ENCODE assay signal across 8 mouse cellular contexts in the genomic region with DNA sequence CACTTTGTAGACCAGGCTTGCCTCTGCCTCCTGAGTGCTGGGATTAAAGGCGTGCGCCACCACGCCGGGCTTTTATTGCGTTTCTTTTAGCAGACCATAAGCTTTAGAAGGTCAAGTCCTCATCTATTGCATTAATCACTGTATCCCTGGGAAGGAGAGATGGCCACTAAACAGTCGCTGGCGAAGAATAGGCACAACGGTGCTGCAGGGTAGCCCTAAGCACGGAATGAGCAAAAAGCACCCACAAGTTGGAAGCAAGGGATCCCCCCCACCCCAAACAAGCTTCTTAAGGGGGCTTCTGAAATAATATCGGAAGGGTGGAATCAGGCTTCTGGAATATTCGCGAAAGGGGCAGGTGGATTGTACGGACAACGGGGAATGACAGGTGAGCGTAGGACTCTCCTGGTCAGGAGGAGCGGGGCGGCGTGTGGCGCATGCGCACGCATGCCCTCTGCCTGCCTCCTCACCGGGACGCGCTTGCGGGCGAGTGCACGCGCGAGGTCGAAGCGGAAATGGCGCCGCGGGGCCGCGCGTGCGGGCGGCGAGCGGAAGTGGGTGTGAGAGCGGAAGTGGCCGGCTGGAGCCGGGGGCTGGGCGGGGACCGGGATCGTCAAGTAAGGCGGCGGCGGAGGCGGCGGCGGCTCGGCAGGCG. TPM values are rescaled to one million over a fixed set of nuclear protein-coding genes. Genes with fewer than 3 reads are reported as not detected.
DNase-seq lines count a peak whose midpoint lies in the region; ATAC-seq lines count a peak whose summit lies in the region.

Gene Arpc2, plus strand, starts transcription at position 147 of the 652 bp plus-strand sequence.

- peak; percentile 99 for DNase-seq in CD4-positive, CD25-positive, alpha-beta regulatory T cell, adult 2 months (ENCODE audit: low read depth, low spot score)
- DNase-seq in fat pad, adult 2 months (ENCODE audit: extremely low read depth, low read depth, low spot score) = peak; percentile 46
- peak; percentile 99 for DNase-seq in kidney, postnatal 10 days
- peak; percentile 97 to 98 for DNase-seq in natural killer cell, adult 2 months (ENCODE audit: low spot score in 2 of 2)

- peak within 1 kb of the TSS; percentile 91 for H3K4me3 ChIP-seq in brown adipose tissue, adult 24 weeks (ENCODE audit: insufficient read depth, low read depth, low read length)
- H3K4me3 ChIP-seq in heart, embryonic 13.5 days = peak within 1 kb of the TSS; percentile 91
- H3K4me3 ChIP-seq in liver, embryonic 12.5 days = peak within 1 kb of the TSS; percentile 99
- peak within 1 kb of the TSS; percentile 89 for H3K4me3 ChIP-seq in stomach, embryonic 15.5 days (replicated peaks)

- H3K36me3 ChIP-seq in heart, embryonic 13.5 days = 0 out of 2 replicates have a peak, but pooled peaks cover 4% of the 10 kb centered on the region
- peaks cover 12% of the 10 kb centered on the region for H3K36me3 ChIP-seq in liver, embryonic 12.5 days
- no peaks in the 10 kb centered on the region for H3K36me3 ChIP-seq in stomach, embryonic 15.5 days

- H3K4me1 ChIP-seq in brown adipose tissue, adult 24 weeks (ENCODE audit: control insufficient read depth, insufficient read depth, insufficient read length, low read length) = peaks cover 9% of the 10 kb centered on the region
- H3K4me1 ChIP-seq in heart, embryonic 13.5 days = peaks cover 39% of the 10 kb centered on the region
- peaks cover 49% of the 10 kb centered on the region for H3K4me1 ChIP-seq in liver, embryonic 12.5 days
- peaks cover 26% of the 10 kb centered on the region for H3K4me1 ChIP-seq in stomach, embryonic 15.5 days

- H3K27ac ChIP-seq in brown adipose tissue, adult 24 weeks (replicated peaks; ENCODE audit: low read depth, low read length) = peak within 1 kb of the TSS; percentile 97
- H3K27ac ChIP-seq in heart, embryonic 13.5 days (replicated peaks) = peak within 1 kb of the TSS; percentile 95
- H3K27ac ChIP-seq in liver, embryonic 12.5 days = peak within 1 kb of the TSS; percentile 97
- peak within 1 kb of the TSS; percentile 95 for H3K27ac ChIP-seq in stomach, embryonic 15.5 days

- 2% methylated on average over 43 of the region's 55 CpGs for WGBS in heart, embryonic 13.5 days
- 4% methylated on average over 55 of the region's 55 CpGs for WGBS in liver, embryonic 12.5 days (ENCODE audit: insufficient replicate concordance)
- WGBS in stomach, embryonic 15.5 days = 2% methylated on average over 44 of the region's 55 CpGs

- no peaks in the 10 kb centered on the region for H3K27me3 ChIP-seq in heart, embryonic 13.5 days (replicated peaks)
- no peaks in the 10 kb centered on the region for H3K27me3 ChIP-seq in liver, embryonic 12.5 days (replicated peaks)
- H3K27me3 ChIP-seq in stomach, embryonic 15.5 days (replicated peaks) = no peaks in the 10 kb centered on the region

- H3K9ac ChIP-seq in heart, embryonic 13.5 days = peak within 1 kb of the TSS; percentile 99
- peak within 1 kb of the TSS; percentile 94 for H3K9ac ChIP-seq in liver, embryonic 12.5 days
- H3K9ac ChIP-seq in stomach, embryonic 15.5 days = peak within 1 kb of the TSS; percentile 95

- ATAC-seq in heart, embryonic 13.5 days (ENCODE audit: extremely low read depth, insufficient number of reproducible peaks, low FRiP score, low TSS enrichment) = peak; percentile 87
- peak; percentile 86 for ATAC-seq in liver, embryonic 12.5 days
- ATAC-seq in stomach, embryonic 15.5 days (ENCODE audit: insufficient read depth, low FRiP score, low read depth) = peak; percentile 91

- no peaks in the 10 kb centered on the region for H3K9me3 ChIP-seq in heart, embryonic 13.5 days
- H3K9me3 ChIP-seq in liver, embryonic 12.5 days (replicated peaks) = no peaks in the 10 kb centered on the region
- H3K9me3 ChIP-seq in stomach, embryonic 15.5 days = no peaks in the 10 kb centered on the region

- peak within 1 kb of the TSS; percentile 84 for H3K4me2 ChIP-seq in heart, embryonic 13.5 days
- H3K4me2 ChIP-seq in liver, embryonic 12.5 days = peak within 1 kb of the TSS; percentile 85
- H3K4me2 ChIP-seq in stomach, embryonic 15.5 days = peak within 1 kb of the TSS; percentile 78

RNA-seq across cellular contexts. Expression of gene Arpc2, which starts in this region (rescaled TPM):
- polyA plus RNA-seq in brown adipose tissue, adult 24 weeks (2012; ENCODE audit: insufficient read depth, insufficient read length, missing spikeins) = 131 and 169 TPM in 2 replicates
- polyA plus RNA-seq in heart, embryonic 13.5 days (2015; fragmentation: Nextera tagmentation; extraction: Ambion mirVana) = 400 and 438 TPM in 2 replicates
- polyA plus RNA-seq in liver, embryonic 12.5 days (2016; fragmentation: Nextera tagmentation; extraction: Ambion mirVana) = 268 and 269 TPM in 2 replicates
- polyA plus RNA-seq in stomach, embryonic 15.5 days (2015; fragmentation: Nextera tagmentation; extraction: Ambion mirVana) = 493 and 505 TPM in 2 replicates

Comparison
In these comparisons a context has a peak if more than half of its experiments do, and no peak if none do; other contexts are left out.
1. Peak in every context shown above with its lines: DNase-seq, ATAC-seq, H3K4me3 ChIP-seq and H3K27ac ChIP-seq.
2. DNase-seq: peak in every context shown above with its lines; median percentile 99 in CD4-positive, CD25-positive, alpha-beta regulatory T cell, adult 2 months; 99 in kidney, postnatal 10 days; 98 in natural killer cell, adult 2 months; 46 in fat pad, adult 2 months.